8 mouse cellular contexts compared by ENCODE assay signal in genomic region chr5:53992616-53993015, GRCm38 (mm10). TPM values are rescaled to one million over a fixed set of nuclear protein-coding genes. Genes with fewer than 3 reads are reported as not detected.
DNase-seq lines count a peak whose midpoint lies in the region; ATAC-seq lines count a peak whose summit lies in the region.
"Had no signal": no experiment of that assay in that cellular context is flagged by ENCODE, and none has a peak within 500 bp of the region (broad histone marks: within the 10 kb centered on the region; RNA-seq: fewer than 3 reads in every experiment).

No protein-coding gene starts in this region.

- H3K27me3 ChIP-seq in intestine, embryonic 15.5 days (replicated peaks), result no peaks in the 10 kb centered on the region
- no peaks in the 10 kb centered on the region for H3K27me3 ChIP-seq in neural tube, embryonic 15.5 days (replicated peaks)

- no peaks in the 10 kb centered on the region for H3K4me1 ChIP-seq in intestine, embryonic 15.5 days (replicated peaks)
- peaks cover 13% of the 10 kb centered on the region for H3K4me1 ChIP-seq in neural tube, embryonic 15.5 days

- no peaks in the 10 kb centered on the region for H3K36me3 ChIP-seq in intestine, embryonic 15.5 days
- H3K36me3 ChIP-seq in neural tube, embryonic 15.5 days, result no peaks in the 10 kb centered on the region

- H3K4me2 ChIP-seq in intestine, embryonic 15.5 days (replicated peaks), result no peak overlapping the region
- H3K4me2 ChIP-seq in neural tube, embryonic 15.5 days, result no peak overlapping the region

- H3K9me3 ChIP-seq in intestine, embryonic 15.5 days, result no peaks in the 10 kb centered on the region
- no peaks in the 10 kb centered on the region for H3K9me3 ChIP-seq in neural tube, embryonic 15.5 days (replicated peaks)

- H3K4me3 ChIP-seq in intestine, embryonic 15.5 days (replicated peaks), result no peak overlapping the region
- no peak overlapping the region for H3K4me3 ChIP-seq in neural tube, embryonic 15.5 days (replicated peaks)

- ATAC-seq in intestine, embryonic 15.5 days, result no peak
- ATAC-seq in neural tube, embryonic 15.5 days (ENCODE audit: low FRiP score), result no peak

- no peak overlapping the region for H3K27ac ChIP-seq in intestine, embryonic 15.5 days
- no peak overlapping the region for H3K27ac ChIP-seq in neural tube, embryonic 15.5 days (replicated peaks)

- peak; percentile 31 for DNase-seq in adipocyte (ENCODE audit: low spot score)
- DNase-seq in cerebellum, adult 18-20 months, result peak; percentile 56 to 64
- DNase-seq in gastrocnemius, postnatal 25 days, result peak; percentile 59
- peak; percentile 68 to 80 for DNase-seq in left cerebral cortex, postnatal 14 days (ENCODE audit: low spot score in 2 of 2)
- DNase-seq in urinary bladder, postnatal 14 days (ENCODE audit: low spot score), result no peak
- DNase-seq: lung, adult 2 months had no signal

- no peak overlapping the region for H3K9ac ChIP-seq in intestine, embryonic 15.5 days
- H3K9ac ChIP-seq in neural tube, embryonic 15.5 days (replicated peaks), result no peak overlapping the region

- intact Hi-C loops in left cerebral cortex, postnatal 14 days (cut with DNase I), result loop anchor here (5.0 kb wide), 2 partner anchors 120 to 185 kb away; partner anchors contain the start of gene Tbc1d19

- 79% methylated on average over 7 of the region's 7 CpGs for WGBS in intestine, embryonic 15.5 days
- 48% methylated on average over 7 of the region's 7 CpGs for WGBS in neural tube, embryonic 15.5 days

RNA-seq across cellular contexts. Expression of gene Stim2, which starts 5.7 kb away (rescaled TPM):
- total RNA-seq in gastrocnemius, postnatal 25 days (2021), result 10 to 100 TPM; 26.8 to 34.9 TPM
- total RNA-seq in left cerebral cortex, postnatal 14 days (2021), result 10 to 100 TPM; 54.4 to 58.9 TPM
- 16.1 and 17.8 TPM in 2 replicates for polyA plus RNA-seq in intestine, embryonic 15.5 days (2015; fragmentation: Nextera tagmentation; extraction: Ambion mirVana)
- polyA plus RNA-seq in neural tube, embryonic 15.5 days (2015; fragmentation: Nextera tagmentation; extraction: Ambion mirVana), result 22.1 and 31.3 TPM in 2 replicates
